Mouse (Mus musculus) kidney, embryonic 15.5 days (tissue): ENCODE data around the gene Dmrtc2. TPM values are rescaled to one million over a fixed set of nuclear protein-coding genes. Genes with fewer than 3 reads are reported as not detected.

Source experiments
- ATAC-seq: fragments of 200-750 bp; cut with Nextera tagmentation; replicated peaks from 2 replicates; pipeline ENCODE4 v1.8.0; 2017; ENCODE audit warnings: moderate TSS enrichment; ENCODE audit not compliant: low FRiP score
- H3K27ac ChIP-seq: fragments of 300-500 bp; sonication (generic); 2 replicates; pipeline ENCODE4 v1.5.1; 2015; ENCODE audit warnings: mild to moderate bottlenecking, inconsistent platforms
- H3K27me3 ChIP-seq: fragments of 300-500 bp; sonication (generic); 2 replicates; pipeline ENCODE4 v1.6.1; 2015; ENCODE audit warnings: inconsistent platforms
- H3K36me3 ChIP-seq: fragments of 300-500 bp; sonication (generic); 2 replicates; pipeline ENCODE4 v1.6.1; 2015; ENCODE audit warnings: inconsistent platforms
- H3K4me1 ChIP-seq: fragments of 300-500 bp; sonication (generic); 2 replicates; pipeline ENCODE4 v1.6.1; 2015; ENCODE audit warnings: inconsistent platforms
- H3K4me2 ChIP-seq: fragments of 300-500 bp; sonication (generic); 2 replicates; pipeline ENCODE4 v1.6.1; 2015; ENCODE audit warnings: moderate library complexity, mild to moderate bottlenecking, inconsistent platforms
- H3K4me3 ChIP-seq: fragments of 300-500 bp; sonication (generic); replicated peaks from 2 replicates; pipeline ENCODE4 v1.5.1; 2015; ENCODE audit warnings: mild to moderate bottlenecking, inconsistent platforms
- H3K9ac ChIP-seq: fragments of 300-500 bp; sonication (generic); 2 replicates; pipeline ENCODE4 v1.6.1; 2015; ENCODE audit warnings: mild to moderate bottlenecking, inconsistent platforms
- H3K9me3 ChIP-seq: fragments of 300-500 bp; sonication (generic); replicated peaks from 2 replicates; pipeline ENCODE4 v1.6.1; 2016; ENCODE audit warnings: inconsistent platforms
- WGBS: fragments of 180-500 bp; shearing (Covaris S2); methylation state at CpG from one replicate; pipeline ENCODE4 v1.1.7; 2015; ENCODE audit warnings: mixed read lengths; 5-methylcytosine and 5-hydroxymethylcytosine counted together
- polyA plus RNA-seq: library from polyadenylated mRNA; unstranded; fragments of >200 nt; fragmentation: Nextera tagmentation; extraction: Ambion mirVana; gene quantifications from 2 replicates; pipeline ENCODE4 v1.2.1, GENCODE M21; 2015

Gene Dmrtc2
- polyA plus RNA-seq, 1 experiment from 2014 or later, result not detected

DNA sequence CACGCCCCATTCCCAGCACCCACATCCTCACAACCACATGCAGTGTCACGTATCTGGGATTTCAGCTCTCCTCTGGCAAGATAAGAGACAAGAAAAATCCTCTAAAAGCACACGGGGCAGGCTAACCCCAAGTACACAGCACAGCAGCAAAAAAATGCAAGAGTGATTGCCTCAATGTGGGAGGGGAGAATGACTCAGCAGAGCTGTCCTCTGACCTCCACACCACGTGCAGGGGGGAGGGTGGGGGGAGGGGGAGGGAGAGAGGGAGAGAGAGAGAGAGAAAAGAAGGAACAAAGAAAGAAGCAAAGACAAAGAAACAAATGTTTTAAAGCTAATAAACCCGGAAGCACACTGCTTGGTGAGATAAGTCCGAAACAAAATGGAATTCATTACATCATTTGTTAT, 19.0 kb upstream of the Dmrtc2 start:
- Histone ChIP-seq H3K27ac (0 out of 2 replicates have a peak overlapping the region, but pooled peaks have one; percentile 23), H3K27me3 (no peaks in the 10 kb centered on the region), H3K4me1 (peaks cover 26% of the 10 kb centered on the region), H3K9me3 (no peaks in the 10 kb centered on the region), H3K36me3 (no peaks in the 10 kb centered on the region), H3K4me3 (no peak overlapping the region), H3K4me2 (no peak overlapping the region), H3K9ac (no peak overlapping the region)
- peak; percentile 40; the same call in 1 of the 2 replicates for ATAC-seq
- 36% methylated on average over 6 of the region's 6 CpGs for WGBS

DNA sequence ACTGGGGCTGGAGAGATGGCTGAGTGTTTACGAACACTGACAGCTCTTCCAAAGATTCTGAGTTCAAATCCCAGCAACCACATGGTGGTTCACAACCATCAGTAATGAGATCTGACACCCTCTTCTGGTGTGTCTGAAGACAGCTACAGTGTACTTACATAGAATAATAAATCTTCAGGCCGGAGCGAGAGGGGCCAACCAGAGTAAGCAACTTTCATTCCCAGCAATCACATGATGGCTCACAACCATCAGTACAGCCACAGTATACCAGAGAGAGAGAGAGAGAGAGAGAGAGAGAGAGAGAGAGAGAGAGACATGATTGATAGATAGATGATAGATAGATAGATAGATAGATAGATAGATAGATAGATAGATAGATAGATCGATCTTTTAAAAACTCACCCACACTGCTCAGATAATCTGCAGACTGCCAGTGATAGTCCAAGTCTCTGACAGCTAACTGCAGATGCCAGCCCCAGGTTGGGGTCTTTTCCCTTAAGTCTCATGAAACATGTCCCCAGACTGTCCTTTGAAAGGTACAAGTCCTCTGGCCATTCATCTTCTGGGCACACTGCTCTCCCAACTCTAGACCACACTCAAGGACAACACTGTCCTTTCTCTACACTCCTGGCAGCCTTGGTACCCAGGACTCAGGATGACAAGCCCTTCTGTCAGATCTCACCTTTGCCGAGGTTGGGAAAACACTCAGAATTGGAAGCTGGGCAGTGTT, 18.1 kb upstream of the Dmrtc2 start:
- Histone ChIP-seq H3K27ac (no peak overlapping the region), H3K36me3 (no peaks in the 10 kb centered on the region), H3K9ac (no peak overlapping the region), H3K27me3 (no peaks in the 10 kb centered on the region), H3K9me3 (no peaks in the 10 kb centered on the region), H3K4me2 (no peak overlapping the region), H3K4me3 (no peak overlapping the region), H3K4me1 (peaks cover 26% of the 10 kb centered on the region)
- no peak for ATAC-seq
- WGBS, result 69% methylated on average over 5 of the region's 5 CpGs

DNA sequence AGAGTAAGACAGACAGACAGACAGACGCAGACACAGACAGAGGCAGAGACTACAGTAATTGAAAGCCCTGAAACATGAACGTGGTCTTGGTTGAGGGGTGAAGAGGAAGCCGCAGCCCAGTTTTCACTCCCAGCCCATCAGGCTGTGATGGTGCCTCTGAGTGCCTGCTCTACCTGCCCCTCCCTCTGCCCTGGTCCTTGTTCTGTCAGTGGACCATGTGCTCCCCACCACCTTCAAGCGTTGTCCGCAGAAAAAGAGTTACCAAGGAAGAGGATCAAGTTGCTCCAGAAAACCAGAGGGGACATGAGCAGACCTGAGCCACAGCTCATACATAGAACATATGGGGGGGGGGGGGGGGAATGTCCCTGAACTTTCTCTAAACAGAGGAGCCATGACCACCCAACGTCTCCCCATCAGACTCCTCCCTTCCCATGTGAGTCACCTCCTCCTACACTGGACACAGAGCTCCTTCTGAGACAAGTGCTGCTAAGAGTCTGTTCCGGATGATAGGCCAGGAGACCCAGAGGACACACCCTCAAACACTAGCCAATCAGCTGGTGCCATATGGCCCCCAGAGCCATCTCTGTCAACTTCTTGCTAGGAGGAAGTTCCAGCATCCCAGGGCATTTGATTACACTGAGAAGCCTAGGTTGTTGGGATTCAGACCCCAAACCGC, 17.2 kb upstream of the Dmrtc2 start:
- Histone ChIP-seq H3K4me3 (no peak overlapping the region), H3K9ac (no peak overlapping the region), H3K9me3 (no peaks in the 10 kb centered on the region), H3K27ac (0 out of 2 replicates have a peak overlapping the region, but pooled peaks have one; percentile 27), H3K27me3 (no peaks in the 10 kb centered on the region), H3K4me1 (peaks cover 26% of the 10 kb centered on the region), H3K36me3 (no peaks in the 10 kb centered on the region), H3K4me2 (no peak overlapping the region)
- 61% methylated on average over 8 of the region's 8 CpGs for WGBS
- ATAC-seq, result peak; percentile 86

DNA sequence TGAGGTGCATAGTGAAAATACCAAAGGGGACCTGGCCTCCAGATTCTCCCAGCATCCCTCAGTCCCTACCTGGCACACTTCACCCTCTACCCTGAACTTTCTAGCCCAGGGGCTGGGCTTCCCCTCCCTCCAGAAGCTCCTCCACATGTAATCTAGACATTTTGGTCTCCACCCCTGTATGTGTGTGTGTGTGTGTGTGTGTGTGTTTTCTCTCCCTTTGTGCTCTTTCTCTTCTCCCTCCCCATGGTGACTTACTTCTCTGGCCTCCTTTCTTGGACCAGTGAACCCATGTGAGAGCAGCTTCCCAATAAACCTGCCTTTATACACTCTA, 16.7 kb upstream of the Dmrtc2 start:
- Histone ChIP-seq H3K4me2 (no peak overlapping the region), H3K27ac (0 out of 2 replicates have a peak overlapping the region, but pooled peaks have one; percentile 27), H3K27me3 (no peaks in the 10 kb centered on the region), H3K9ac (no peak overlapping the region), H3K4me1 (peaks cover 26% of the 10 kb centered on the region), H3K36me3 (no peaks in the 10 kb centered on the region), H3K9me3 (no peaks in the 10 kb centered on the region), H3K4me3 (no peak overlapping the region)
- peak; percentile 36; the same call in 1 of the 2 replicates for ATAC-seq

DNA sequence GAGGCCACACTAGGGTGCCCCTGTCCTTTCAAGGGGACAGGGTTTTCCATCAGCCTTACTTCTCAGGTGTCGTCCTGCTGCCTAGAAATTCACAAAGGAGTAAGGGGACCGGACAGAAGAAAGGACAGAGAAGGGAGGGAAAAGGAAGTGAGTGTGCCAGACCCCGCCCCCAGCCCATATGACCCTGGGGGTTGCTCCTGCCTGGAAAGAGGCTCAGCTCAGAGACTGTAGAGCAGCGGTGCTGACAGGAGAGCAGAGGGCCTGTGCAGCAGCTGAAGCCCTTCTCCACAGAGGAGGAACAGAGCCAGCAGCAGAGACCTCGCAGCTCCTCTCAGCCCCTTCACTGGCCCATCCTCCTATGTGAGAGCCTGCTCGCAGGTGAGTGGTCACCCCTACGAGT, 16.2 kb upstream of the Dmrtc2 start:
- Histone ChIP-seq H3K36me3 (no peaks in the 10 kb centered on the region), H3K27ac (no peak overlapping the region), H3K9ac (no peak overlapping the region), H3K4me1 (peaks cover 26% of the 10 kb centered on the region), H3K9me3 (no peaks in the 10 kb centered on the region), H3K4me3 (no peak overlapping the region), H3K27me3 (no peaks in the 10 kb centered on the region), H3K4me2 (no peak overlapping the region)
- WGBS, result 29% methylated on average over 7 of the region's 7 CpGs
- ATAC-seq, result no peak

DNA sequence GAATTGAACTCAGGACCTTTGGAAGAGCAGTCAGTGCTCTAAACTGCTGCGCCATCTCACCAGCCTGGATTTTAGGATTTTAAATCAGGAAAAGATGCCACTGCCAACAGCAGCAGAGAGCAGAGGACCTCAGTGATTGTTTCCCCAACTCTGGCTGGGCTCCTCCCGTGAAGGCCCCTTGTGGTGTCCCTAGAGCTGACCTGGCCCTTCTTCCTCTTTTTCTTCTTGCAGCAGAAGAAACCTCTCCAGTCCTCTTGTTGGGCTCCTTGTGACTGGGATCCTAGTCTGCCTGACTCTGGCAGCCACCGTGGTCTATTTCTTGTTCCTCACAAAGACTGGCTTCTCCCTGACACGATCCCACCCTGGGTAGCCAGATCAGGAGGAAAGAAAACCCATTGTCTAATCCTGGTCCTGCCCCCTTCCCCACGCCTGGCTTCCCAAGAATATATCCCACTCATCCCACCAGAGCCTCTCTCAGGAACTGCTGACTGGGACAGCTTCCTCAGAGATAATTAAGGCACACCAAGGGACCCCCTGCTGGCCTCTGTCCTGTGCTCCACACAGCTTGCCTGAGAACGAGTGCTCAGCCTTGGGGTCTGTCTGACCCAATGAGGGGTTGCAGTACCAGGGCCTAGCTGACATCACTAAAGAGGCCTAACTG, 13.3 kb upstream of the Dmrtc2 start:
- H3K27ac ChIP-seq, result no peak overlapping the region

DNA sequence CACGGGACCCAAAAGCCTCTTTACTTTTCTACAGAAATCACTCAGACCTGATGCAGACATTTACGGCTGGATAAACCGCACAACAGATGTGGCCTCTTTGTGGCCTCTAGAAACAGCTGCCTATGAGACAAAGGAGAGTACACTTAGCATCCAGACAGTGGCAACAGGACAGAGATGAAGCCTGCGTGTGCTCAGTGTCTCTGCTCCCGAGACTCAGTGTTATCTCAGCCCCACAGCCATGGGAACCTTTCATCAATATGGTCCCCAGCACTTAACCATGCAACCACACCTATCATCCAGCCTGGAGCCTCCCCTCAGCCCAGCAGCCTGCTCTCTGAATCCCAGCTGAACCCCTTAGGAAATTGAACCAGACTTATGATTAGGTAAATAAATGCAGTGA, 10.6 kb upstream of the Dmrtc2 start:
- peak; percentile 52; the same call in 1 of the 2 replicates for ATAC-seq
- H3K27me3 ChIP-seq, result no peaks in the 10 kb centered on the region

More for the DNA sequence above, 13.3 kb upstream of the Dmrtc2 start:
- Histone ChIP-seq H3K27me3 (no peaks in the 10 kb centered on the region), H3K4me2 (no peak overlapping the region), H3K9me3 (no peaks in the 10 kb centered on the region), H3K36me3 (no peaks in the 10 kb centered on the region), H3K9ac (no peak overlapping the region), H3K4me3 (no peak overlapping the region), H3K4me1 (peaks cover 16% of the 10 kb centered on the region)
- no peak for ATAC-seq
- WGBS, result 60% methylated on average over 6 of the region's 6 CpGs

DNA sequence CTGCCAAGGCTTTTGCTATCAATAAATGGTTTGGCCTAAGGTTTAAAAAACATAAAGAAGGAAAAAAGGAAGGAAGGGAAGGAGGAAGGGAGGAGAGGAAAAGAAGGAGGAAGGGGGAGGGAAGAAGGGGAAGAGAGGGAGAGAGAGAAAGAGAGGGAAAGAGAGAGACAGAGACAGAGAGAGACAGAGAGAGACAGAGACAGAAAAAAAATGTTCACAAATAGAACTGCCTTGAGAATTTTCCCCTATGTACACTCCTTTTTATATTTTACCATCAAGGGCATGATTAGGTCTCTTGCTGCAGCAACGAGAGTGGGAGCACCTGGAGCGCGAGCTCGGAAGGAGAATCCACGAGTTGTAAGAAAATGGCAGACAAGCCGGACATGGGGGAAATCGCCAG, 7.9 kb upstream of the Dmrtc2 start, which contains the start of gene Gm9844:
Gene Gm9844, plus strand, starts transcription at position 301 of the 400 bp plus-strand sequence.
- Histone ChIP-seq H3K27ac (no peak within 1 kb of the TSS), H3K36me3 (no peaks in the 10 kb centered on the region), H3K27me3 (no peaks in the 10 kb centered on the region), H3K4me2 (no peak within 1 kb of the TSS), H3K9ac (no peak within 1 kb of the TSS), H3K9me3 (no peaks in the 10 kb centered on the region), H3K4me1 (no peaks in the 10 kb centered on the region), H3K4me3 (no peak within 1 kb of the TSS)
- WGBS, result 84% methylated on average over 7 of the region's 7 CpGs
- no peak for ATAC-seq

More for the DNA sequence above, 10.6 kb upstream of the Dmrtc2 start:
- H3K9ac ChIP-seq, result no peak overlapping the region
- WGBS, result 70% methylated on average over 5 of the region's 5 CpGs
- H3K36me3 ChIP-seq, result no peaks in the 10 kb centered on the region
- H3K4me3 ChIP-seq, result no peak overlapping the region
- no peaks in the 10 kb centered on the region for H3K9me3 ChIP-seq
- no peak overlapping the region for H3K27ac ChIP-seq
- no peak overlapping the region for H3K4me2 ChIP-seq
- H3K4me1 ChIP-seq, result no peaks in the 10 kb centered on the region

DNA sequence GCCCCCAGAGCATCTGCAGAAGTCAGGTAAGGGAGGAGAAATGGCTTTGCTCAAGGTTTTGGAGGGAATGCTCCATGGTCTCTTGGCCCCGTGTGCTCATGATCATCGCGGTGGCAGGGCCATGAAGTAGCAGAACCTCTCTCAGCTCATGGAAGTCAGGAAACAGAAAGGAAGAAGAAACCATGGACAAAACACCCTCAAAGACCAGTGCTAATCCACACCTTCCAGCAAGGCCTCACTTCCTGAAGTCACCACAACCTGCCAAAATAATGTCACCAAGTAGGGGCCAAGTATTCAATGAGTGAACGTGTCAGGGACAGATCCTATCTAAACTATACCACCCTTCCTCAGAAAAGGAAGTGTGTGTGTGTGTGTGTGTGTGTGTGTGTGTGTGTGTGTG, 7.0 kb upstream of the Dmrtc2 start:
- 84% methylated on average over 4 of the region's 4 CpGs for WGBS
- Histone ChIP-seq H3K4me2 (no peak overlapping the region), H3K36me3 (no peaks in the 10 kb centered on the region), H3K4me3 (no peak overlapping the region), H3K27ac (no peak overlapping the region), H3K9me3 (no peaks in the 10 kb centered on the region), H3K27me3 (no peaks in the 10 kb centered on the region), H3K4me1 (no peaks in the 10 kb centered on the region), H3K9ac (no peak overlapping the region)
- no peak for ATAC-seq

DNA sequence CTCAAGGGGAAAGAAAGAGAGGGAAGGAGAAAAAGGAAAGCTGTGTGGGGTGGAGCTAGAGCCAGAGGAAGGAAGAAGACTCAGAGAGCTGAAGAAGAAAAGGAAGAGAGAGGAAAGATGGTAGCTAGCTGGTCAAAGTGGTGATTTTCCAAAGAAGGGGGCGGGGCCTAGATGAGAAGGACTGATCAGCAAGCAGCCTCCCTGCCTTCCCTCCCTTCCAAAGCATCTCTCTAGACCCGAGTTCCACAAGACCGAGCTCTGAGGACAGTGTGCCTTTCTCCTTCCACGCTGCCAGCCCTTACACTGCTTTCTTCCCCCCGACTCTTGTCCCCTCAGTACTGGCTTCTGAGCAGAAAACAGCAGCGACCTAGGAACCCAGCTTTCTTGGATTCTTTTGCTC, 5.7 kb upstream of the Dmrtc2 start:
- Histone ChIP-seq H3K4me2 (no peak overlapping the region), H3K4me1 (no peaks in the 10 kb centered on the region), H3K36me3 (no peaks in the 10 kb centered on the region), H3K9me3 (no peaks in the 10 kb centered on the region), H3K4me3 (no peak overlapping the region), H3K9ac (no peak overlapping the region), H3K27me3 (no peaks in the 10 kb centered on the region), H3K27ac (no peak overlapping the region)
- ATAC-seq, result no peak
- WGBS, result 42% methylated on average over 6 of the region's 6 CpGs

DNA sequence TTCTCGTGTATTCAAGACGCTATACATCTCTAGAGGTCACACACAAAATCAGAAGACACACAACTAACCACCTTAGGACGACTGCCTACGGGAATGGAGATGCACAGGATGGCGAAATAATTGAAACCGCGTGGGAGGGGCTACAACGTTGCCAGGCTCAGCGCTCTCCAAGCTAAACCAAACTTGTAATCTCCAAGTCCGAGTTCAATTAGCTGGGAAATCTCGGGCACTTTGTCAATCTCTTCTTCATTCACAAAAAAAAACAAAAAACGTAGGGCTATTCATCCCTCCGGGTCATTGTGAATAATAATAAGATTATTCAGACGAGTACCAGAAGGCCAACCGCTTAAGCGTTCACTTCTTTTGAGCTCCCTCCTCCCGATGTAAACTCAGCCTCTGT, 777 bp upstream of the Dmrtc2 start:
- H3K36me3 ChIP-seq, result no peaks in the 10 kb centered on the region
- no peak overlapping the region for H3K9ac ChIP-seq
- H3K4me2 ChIP-seq, result no peak overlapping the region
- H3K27ac ChIP-seq, result no peak overlapping the region
- no peaks in the 10 kb centered on the region for H3K9me3 ChIP-seq
- ATAC-seq, result no peak
- H3K4me1 ChIP-seq, result no peaks in the 10 kb centered on the region
- 72% methylated on average over 17 of the region's 17 CpGs for WGBS
- H3K27me3 ChIP-seq, result peaks cover 6% of the 10 kb centered on the region; the same call in 1 of the 2 replicates
- no peak overlapping the region for H3K4me3 ChIP-seq

DNA sequence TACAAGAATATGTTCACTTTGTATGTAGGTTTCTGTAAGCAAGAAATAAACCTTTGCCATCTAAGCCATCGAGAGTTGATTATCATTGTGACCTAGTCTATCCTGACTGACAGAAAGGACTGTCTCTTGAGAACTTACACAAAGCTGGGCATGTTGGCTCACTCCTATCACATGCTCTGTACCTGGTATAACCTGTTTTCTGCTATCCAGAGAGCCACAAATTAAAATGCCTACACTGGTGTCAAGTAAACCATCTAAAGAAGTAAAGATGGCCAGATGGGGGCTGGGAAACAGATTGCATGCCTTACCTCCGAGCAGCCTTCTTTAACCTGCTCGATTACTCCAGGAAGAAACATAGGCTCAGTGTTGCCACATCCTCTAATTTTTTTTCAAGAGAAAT, 7.7 kb downstream of the Dmrtc2 start:
- Histone ChIP-seq H3K9me3 (no peaks in the 10 kb centered on the region), H3K9ac (no peak overlapping the region), H3K27me3 (no peaks in the 10 kb centered on the region), H3K36me3 (no peaks in the 10 kb centered on the region), H3K27ac (no peak overlapping the region), H3K4me3 (no peak overlapping the region), H3K4me2 (no peak overlapping the region), H3K4me1 (peaks cover 10% of the 10 kb centered on the region)
- 71% methylated on average over 3 of the region's 3 CpGs for WGBS
- ATAC-seq, result no peak
